Mouse (Mus musculus): Measurements from ENCODE around the gene Platr17. TPM values are rescaled to one million over a fixed set of nuclear protein-coding genes. Genes with fewer than 3 reads are reported as not detected.
A peak's percentile ranks its signal among the peaks of the same experiment; 100 is the strongest.

The Platr17 gene
- polyA plus RNA-seq, 1 experiment from 2014 or later, result 0.23 TPM

DNA sequence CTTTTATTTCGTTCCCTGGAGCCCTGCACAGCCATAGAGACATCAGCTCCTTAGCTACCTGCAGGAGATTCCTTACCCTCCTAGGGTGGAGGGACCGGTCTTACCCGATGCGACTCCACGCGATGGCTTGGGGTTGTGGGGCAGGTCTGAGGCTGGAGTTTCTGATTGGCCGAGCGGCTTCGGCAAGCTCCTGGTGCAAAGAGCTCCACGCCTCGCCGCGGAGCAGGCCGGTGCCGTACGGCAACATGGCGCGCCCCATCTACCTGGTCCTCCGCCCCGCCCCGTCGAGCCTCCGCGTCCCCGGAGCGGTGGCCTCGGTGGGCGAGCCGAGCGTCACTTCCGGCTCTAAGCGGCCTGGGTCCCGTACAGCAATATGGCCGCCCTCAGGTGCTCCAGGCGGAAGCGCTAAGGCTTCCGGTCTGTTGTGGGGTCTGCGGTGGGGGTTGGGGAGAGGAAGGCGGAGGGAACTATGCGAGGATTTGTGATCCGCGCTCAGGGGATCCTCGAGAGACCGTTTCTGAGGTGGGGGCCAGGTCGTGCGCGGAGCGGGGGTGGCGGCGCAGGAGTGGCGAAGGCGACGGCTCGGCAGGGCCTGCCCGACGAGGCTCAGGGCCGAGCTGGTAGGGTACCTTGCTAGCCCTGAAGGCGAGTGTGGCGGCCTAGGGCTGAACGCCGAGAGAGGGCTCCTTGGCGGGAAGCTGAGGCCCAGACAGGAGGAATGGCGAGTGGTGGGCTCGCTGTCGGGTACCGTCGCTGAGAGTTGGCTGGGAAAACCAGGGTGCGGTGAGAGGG, 4.3 kb downstream of the Platr17 start, which contains the start of gene Daxx:
Daxx (plus strand) TSS at position 338 of the 792 bp plus-strand sequence.
- Histone ChIP-seq H3K9ac (ENCODE audit: low read length) (peak within 1 kb of the TSS; percentile 83), H3K27ac (ENCODE audit: low read depth) (peak within 1 kb of the TSS; percentile 85), H3K4me3 (ENCODE audit: low read depth, low read length) (peak within 1 kb of the TSS; percentile 98), H3K4me2 (ENCODE audit: low read length) (peak within 1 kb of the TSS; percentile 99), H3K4me1 (replicated peaks; ENCODE audit: control insufficient read depth, insufficient read depth, low read length) (peaks cover 8% of the 10 kb centered on the region; the same call in 1 of the 2 replicates), H3K27me3 (replicated peaks; ENCODE audit: control insufficient read depth, insufficient read depth, low read length) (no peaks in the 10 kb centered on the region), H3K36me3 (ENCODE audit: control insufficient read depth, insufficient read depth, low read length) (peaks cover 31% of the 10 kb centered on the region), H3K9me3 (ENCODE audit: control insufficient read depth, low read length) (no peaks in the 10 kb centered on the region)
- DNase-seq (ENCODE audit: low spot score) (peak; percentile 98), ATAC-seq (replicated peaks; ENCODE audit: low FRiP score, low TSS enrichment, low read depth) (peak; percentile 97)
- under 1% methylated on average over 68 of the region's 68 CpGs for WGBS

DNA sequence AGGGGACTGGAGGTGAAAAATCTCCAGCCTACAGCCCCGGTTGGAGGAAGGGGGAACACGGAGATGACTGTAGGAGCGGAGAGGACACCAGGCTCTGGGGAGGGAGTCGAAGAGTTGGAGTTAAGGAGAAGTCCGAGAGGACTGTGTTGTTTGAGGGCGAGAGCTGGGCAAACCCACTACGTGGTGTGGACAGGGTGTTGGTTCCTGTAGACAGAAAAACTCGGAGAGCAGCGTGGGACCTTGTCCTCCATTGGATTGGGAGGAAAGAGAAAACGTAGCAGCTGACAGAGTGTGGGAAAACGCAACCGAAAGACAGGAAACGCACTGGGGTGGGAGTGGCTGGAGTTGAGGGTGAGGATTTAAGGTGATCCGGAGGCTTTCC, 4.9 kb downstream of the Platr17 start:
- WGBS, result 0% methylated on average over 14 of the region's 14 CpGs
- ATAC-seq (replicated peaks; ENCODE audit: low FRiP score, low TSS enrichment, low read depth), result 0 out of 2 replicates have a peak, but pooled peaks have one; percentile 0

DNA sequence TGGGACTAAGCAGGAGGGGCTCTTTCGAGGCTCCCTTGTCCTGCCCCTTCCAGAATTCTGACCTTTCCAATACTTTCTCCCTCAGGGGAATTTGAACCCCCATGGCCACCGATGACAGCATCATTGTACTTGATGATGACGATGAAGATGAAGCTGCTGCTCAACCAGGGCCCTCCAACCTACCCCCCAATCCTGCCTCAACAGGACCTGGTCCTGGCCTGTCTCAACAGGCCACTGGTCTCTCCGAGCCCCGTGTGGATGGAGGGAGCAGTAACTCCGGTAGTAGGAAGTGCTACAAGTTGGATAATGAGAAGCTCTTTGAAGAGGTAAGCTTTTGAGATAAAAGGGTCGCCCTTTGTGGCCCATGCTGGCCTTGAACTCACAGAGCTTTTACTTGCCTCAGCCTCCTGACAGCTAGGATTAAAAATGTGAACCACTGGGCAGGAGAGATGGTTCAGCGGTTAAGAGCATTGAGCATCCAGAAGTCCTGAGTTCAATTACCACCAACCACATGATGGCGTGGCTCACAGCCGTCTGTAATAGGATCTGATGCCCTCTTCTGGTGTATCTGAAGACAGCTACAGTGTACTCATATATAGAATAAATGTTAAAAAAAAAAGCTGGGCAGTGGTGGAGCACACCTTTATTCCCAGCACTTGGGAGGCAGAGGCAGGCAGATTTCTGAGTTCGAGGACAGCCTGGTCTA, 5.6 kb downstream of the Platr17 start:
- WGBS, result 48% methylated on average over 11 of the region's 11 CpGs
- peak overlapping the region; percentile 85; the same call in 1 of the 2 replicates for H3K27ac ChIP-seq (ENCODE audit: low read depth)

More for the DNA sequence above, 4.9 kb downstream of the Platr17 start:
- Histone ChIP-seq H3K9ac (ENCODE audit: low read length) (peak overlapping the region; percentile 83), H3K36me3 (ENCODE audit: control insufficient read depth, insufficient read depth, low read length) (peaks cover 37% of the 10 kb centered on the region), H3K4me3 (ENCODE audit: low read depth, low read length) (peak overlapping the region; percentile 98), H3K4me2 (ENCODE audit: low read length) (peak overlapping the region; percentile 99), H3K9me3 (ENCODE audit: control insufficient read depth, low read length) (no peaks in the 10 kb centered on the region), H3K27ac (ENCODE audit: low read depth) (peak overlapping the region; percentile 85), H3K27me3 (replicated peaks; ENCODE audit: control insufficient read depth, insufficient read depth, low read length) (no peaks in the 10 kb centered on the region), H3K4me1 (replicated peaks; ENCODE audit: control insufficient read depth, insufficient read depth, low read length) (peaks cover 10% of the 10 kb centered on the region)
- peak; percentile 83 for DNase-seq (ENCODE audit: low spot score)

GRCm38 (mm10) chr17:33911052-33911812, 6.3 kb downstream of the Platr17 start:
- no peak overlapping the region for H3K9ac ChIP-seq (ENCODE audit: low read length)
- WGBS, result 93% methylated on average over 31 of the region's 31 CpGs
- no peak for DNase-seq (ENCODE audit: low spot score)

More for the DNA sequence above, 5.6 kb downstream of the Platr17 start:
- H3K9ac ChIP-seq (ENCODE audit: low read length), result peak overlapping the region; percentile 83
- H3K9me3 ChIP-seq (ENCODE audit: control insufficient read depth, low read length), result no peaks in the 10 kb centered on the region
- no peak for ATAC-seq (replicated peaks; ENCODE audit: low FRiP score, low TSS enrichment, low read depth)
- no peaks in the 10 kb centered on the region for H3K27me3 ChIP-seq (replicated peaks; ENCODE audit: control insufficient read depth, insufficient read depth, low read length)
- peaks cover 16% of the 10 kb centered on the region for H3K4me1 ChIP-seq (replicated peaks; ENCODE audit: control insufficient read depth, insufficient read depth, low read length)
- H3K4me2 ChIP-seq (ENCODE audit: low read length), result peak overlapping the region; percentile 99
- H3K36me3 ChIP-seq (ENCODE audit: control insufficient read depth, insufficient read depth, low read length), result peaks cover 41% of the 10 kb centered on the region
- peak overlapping the region; percentile 98 for H3K4me3 ChIP-seq (ENCODE audit: low read depth, low read length)
- no peak for DNase-seq (ENCODE audit: low spot score)

DNA sequence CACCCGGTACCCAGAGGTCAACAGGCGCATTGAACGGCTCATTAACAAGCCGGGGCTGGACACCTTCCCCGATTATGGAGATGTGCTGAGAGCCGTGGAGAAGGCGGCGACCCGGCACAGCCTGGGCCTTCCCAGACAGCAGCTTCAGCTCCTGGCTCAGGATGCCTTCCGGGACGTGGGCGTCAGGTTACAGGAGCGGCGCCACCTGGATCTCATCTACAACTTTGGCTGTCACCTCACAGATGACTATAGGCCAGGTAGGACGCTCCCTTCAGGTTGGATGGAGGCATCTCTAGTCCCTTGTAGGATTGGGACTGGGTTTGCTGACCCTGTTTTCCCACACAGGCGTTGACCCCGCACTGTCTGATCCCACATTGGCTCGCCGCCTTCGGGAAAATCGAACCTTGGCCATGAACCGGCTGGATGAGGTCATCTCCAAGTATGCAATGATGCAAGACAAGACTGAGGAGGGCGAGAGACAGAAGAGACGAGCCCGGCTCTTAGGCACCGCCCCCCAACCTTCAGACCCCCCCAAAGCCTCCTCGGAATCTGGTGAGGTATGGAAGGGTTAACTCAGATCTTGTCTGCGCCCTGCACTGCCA, 7.0 kb downstream of the Platr17 start:
- no peak overlapping the region for H3K4me2 ChIP-seq (ENCODE audit: low read length)

More at GRCm38 (mm10) chr17:33911052-33911812, 6.3 kb downstream of the Platr17 start:
- Histone ChIP-seq H3K4me2 (ENCODE audit: low read length) (no peak overlapping the region), H3K9me3 (ENCODE audit: control insufficient read depth, low read length) (no peaks in the 10 kb centered on the region), H3K27me3 (replicated peaks; ENCODE audit: control insufficient read depth, insufficient read depth, low read length) (no peaks in the 10 kb centered on the region), H3K4me1 (replicated peaks; ENCODE audit: control insufficient read depth, insufficient read depth, low read length) (peaks cover 16% of the 10 kb centered on the region), H3K4me3 (ENCODE audit: low read depth, low read length) (no peak overlapping the region), H3K27ac (ENCODE audit: low read depth) (no peak overlapping the region), H3K36me3 (ENCODE audit: control insufficient read depth, insufficient read depth, low read length) (peaks cover 41% of the 10 kb centered on the region)
- ATAC-seq (replicated peaks; ENCODE audit: low FRiP score, low TSS enrichment, low read depth), result no peak

DNA sequence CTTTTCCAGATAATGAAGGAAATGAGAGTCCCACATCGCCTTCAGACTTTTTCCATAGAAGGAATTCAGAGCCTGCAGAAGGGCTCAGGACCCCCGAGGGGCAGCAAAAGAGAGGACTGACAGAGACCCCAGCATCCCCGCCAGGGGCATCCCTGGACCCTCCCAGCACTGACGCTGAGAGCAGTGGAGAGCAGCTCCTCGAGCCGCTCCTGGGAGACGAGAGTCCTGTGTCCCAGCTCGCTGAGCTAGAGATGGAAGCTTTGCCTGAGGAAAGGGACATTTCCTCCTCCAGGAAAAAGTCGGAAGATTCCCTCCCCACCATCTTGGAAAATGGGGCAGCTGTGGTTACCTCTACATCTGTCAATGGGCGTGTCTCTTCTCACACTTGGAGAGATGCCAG, 8.3 kb downstream of the Platr17 start:
- WGBS, result 96% methylated on average over 10 of the region's 10 CpGs
- H3K36me3 ChIP-seq (ENCODE audit: control insufficient read depth, insufficient read depth, low read length), result peaks cover 53% of the 10 kb centered on the region
- no peak for DNase-seq (ENCODE audit: low spot score)
- no peak for ATAC-seq (replicated peaks; ENCODE audit: low FRiP score, low TSS enrichment, low read depth)
- H3K9me3 ChIP-seq (ENCODE audit: control insufficient read depth, low read length), result no peaks in the 10 kb centered on the region
- peaks cover 23% of the 10 kb centered on the region for H3K4me1 ChIP-seq (replicated peaks; ENCODE audit: control insufficient read depth, insufficient read depth, low read length)
- H3K27me3 ChIP-seq (replicated peaks; ENCODE audit: control insufficient read depth, insufficient read depth, low read length), result no peaks in the 10 kb centered on the region
- no peak overlapping the region for H3K9ac ChIP-seq (ENCODE audit: low read length)
- H3K4me2 ChIP-seq (ENCODE audit: low read length), result no peak overlapping the region
- H3K27ac ChIP-seq (ENCODE audit: low read depth), result no peak overlapping the region
- H3K4me3 ChIP-seq (ENCODE audit: low read depth, low read length), result no peak overlapping the region

More for the DNA sequence above, 7.0 kb downstream of the Platr17 start:
- Histone ChIP-seq H3K27ac (ENCODE audit: low read depth) (no peak overlapping the region), H3K9me3 (ENCODE audit: control insufficient read depth, low read length) (no peaks in the 10 kb centered on the region), H3K4me1 (replicated peaks; ENCODE audit: control insufficient read depth, insufficient read depth, low read length) (peaks cover 20% of the 10 kb centered on the region), H3K27me3 (replicated peaks; ENCODE audit: control insufficient read depth, insufficient read depth, low read length) (no peaks in the 10 kb centered on the region), H3K9ac (ENCODE audit: low read length) (no peak overlapping the region), H3K36me3 (ENCODE audit: control insufficient read depth, insufficient read depth, low read length) (peaks cover 41% of the 10 kb centered on the region), H3K4me3 (ENCODE audit: low read depth, low read length) (no peak overlapping the region)
- WGBS, result 91% methylated on average over 28 of the region's 28 CpGs
- DNase-seq (ENCODE audit: low spot score) (no peak), ATAC-seq (replicated peaks; ENCODE audit: low FRiP score, low TSS enrichment, low read depth) (no peak)

GRCm38 (mm10) chr17:33913905-33914304, 9.0 kb downstream of the Platr17 start:
- Histone ChIP-seq H3K4me1 (replicated peaks; ENCODE audit: control insufficient read depth, insufficient read depth, low read length) (peaks cover 25% of the 10 kb centered on the region), H3K4me3 (ENCODE audit: low read depth, low read length) (no peak overlapping the region), H3K27ac (ENCODE audit: low read depth) (no peak overlapping the region), H3K9me3 (ENCODE audit: control insufficient read depth, low read length) (no peaks in the 10 kb centered on the region), H3K9ac (ENCODE audit: low read length) (no peak overlapping the region), H3K4me2 (ENCODE audit: low read length) (no peak overlapping the region), H3K36me3 (ENCODE audit: control insufficient read depth, insufficient read depth, low read length) (peaks cover 53% of the 10 kb centered on the region), H3K27me3 (replicated peaks; ENCODE audit: control insufficient read depth, insufficient read depth, low read length) (no peaks in the 10 kb centered on the region)
- ATAC-seq (replicated peaks; ENCODE audit: low FRiP score, low TSS enrichment, low read depth), result no peak
- 96% methylated on average over 8 of the region's 8 CpGs for WGBS
- no peak for DNase-seq (ENCODE audit: low spot score)

DNA sequence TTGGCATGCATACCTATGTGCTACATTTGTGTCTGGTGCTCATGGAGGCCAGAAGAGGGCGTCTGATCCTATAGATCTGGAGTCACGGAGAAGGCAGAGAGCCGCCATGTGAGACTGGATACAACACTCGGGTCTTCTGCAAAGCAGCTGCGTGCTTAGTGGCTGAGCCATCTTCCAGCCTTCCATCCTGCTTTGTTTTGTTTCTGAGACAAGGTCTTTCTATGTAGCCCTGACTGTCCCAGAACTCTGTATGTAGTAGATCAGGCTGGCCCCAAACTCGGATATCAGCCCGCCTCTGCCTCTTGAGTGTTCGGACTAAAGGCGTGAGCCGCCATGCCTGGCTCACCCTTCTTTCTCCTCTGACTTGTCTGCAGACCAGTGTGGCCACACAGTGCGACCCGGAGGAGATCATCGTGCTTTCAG, 10.0 kb downstream of the Platr17 start:
- ATAC-seq (replicated peaks; ENCODE audit: low FRiP score, low TSS enrichment, low read depth), result no peak
- H3K27ac ChIP-seq (ENCODE audit: low read depth), result no peak overlapping the region

More for the DNA sequence above, 10.0 kb downstream of the Platr17 start:
- Histone ChIP-seq H3K4me1 (replicated peaks; ENCODE audit: control insufficient read depth, insufficient read depth, low read length) (peaks cover 28% of the 10 kb centered on the region), H3K27me3 (replicated peaks; ENCODE audit: control insufficient read depth, insufficient read depth, low read length) (no peaks in the 10 kb centered on the region), H3K9ac (ENCODE audit: low read length) (no peak overlapping the region), H3K4me2 (ENCODE audit: low read length) (peak overlapping the region; percentile 44), H3K9me3 (ENCODE audit: control insufficient read depth, low read length) (no peaks in the 10 kb centered on the region), H3K4me3 (ENCODE audit: low read depth, low read length) (peak overlapping the region; percentile 52; the same call in 1 of the 2 replicates), H3K36me3 (ENCODE audit: control insufficient read depth, insufficient read depth, low read length) (peaks cover 53% of the 10 kb centered on the region)
- no peak for DNase-seq (ENCODE audit: low spot score)
- 72% methylated on average over 13 of the region's 13 CpGs for WGBS
